Mouse (Mus musculus) heart, embryonic 15.5 days (tissue): ENCODE results near the gene Pak3. TPM values are rescaled to one million over a fixed set of nuclear protein-coding genes. Genes with fewer than 3 reads are reported as not detected.

ENCODE experiments used
- ATAC-seq: fragments of 200-750 bp; cut with Nextera tagmentation; replicated peaks from 2 replicates; pipeline ENCODE4 v1.8.0; 2017; ENCODE audit warnings: low read depth, moderate TSS enrichment; ENCODE audit not compliant: insufficient number of reproducible peaks, insufficient read depth, low FRiP score
- H3K27ac ChIP-seq: fragments of 300-500 bp; sonication (generic); 2 replicates; pipeline ENCODE4 v1.5.1; 2015; ENCODE audit warnings: mild to moderate bottlenecking, inconsistent platforms
- H3K27me3 ChIP-seq: fragments of 300-500 bp; sonication (generic); 2 replicates; pipeline ENCODE4 v1.6.1; 2015; ENCODE audit warnings: inconsistent platforms
- H3K36me3 ChIP-seq: fragments of 300-500 bp; sonication (generic); 2 replicates; pipeline ENCODE4 v1.6.1; 2015; ENCODE audit warnings: mild to moderate bottlenecking, inconsistent platforms
- H3K4me1 ChIP-seq: fragments of 300-500 bp; sonication (generic); replicated peaks from 2 replicates; pipeline ENCODE4 v1.6.1; 2015; ENCODE audit warnings: inconsistent platforms
- H3K4me2 ChIP-seq: fragments of 300-500 bp; sonication (generic); 2 replicates; pipeline ENCODE4 v1.6.1; 2015; ENCODE audit warnings: inconsistent platforms, mild to moderate bottlenecking, moderate library complexity
- H3K4me3 ChIP-seq: fragments of 300-500 bp; sonication (generic); 2 replicates; pipeline ENCODE4 v1.5.1; 2015; ENCODE audit warnings: mild to moderate bottlenecking, inconsistent platforms
- H3K9ac ChIP-seq: fragments of 300-500 bp; sonication (generic); 2 replicates; pipeline ENCODE4 v1.6.1; 2015; ENCODE audit warnings: mild to moderate bottlenecking, inconsistent platforms
- H3K9me3 ChIP-seq: fragments of 300-500 bp; sonication (generic); replicated peaks from 2 replicates; pipeline ENCODE4 v1.6.1; 2016; ENCODE audit warnings: inconsistent platforms
- WGBS: fragments of 180-500 bp; shearing (Covaris S2); methylation state at CpG from one replicate; pipeline ENCODE4 v1.1.7; 2015; ENCODE audit warnings: mixed read lengths; 5-methylcytosine and 5-hydroxymethylcytosine counted together
- polyA plus RNA-seq: library from polyadenylated mRNA; unstranded; fragments of >200 nt; fragmentation: Nextera tagmentation; extraction: Ambion mirVana; gene quantifications from 2 replicates; pipeline ENCODE4 v1.2.1, GENCODE M21; 2015

The Pak3 gene
- polyA plus RNA-seq, 1 experiment from 2014 or later: 8.2 TPM

DNA sequence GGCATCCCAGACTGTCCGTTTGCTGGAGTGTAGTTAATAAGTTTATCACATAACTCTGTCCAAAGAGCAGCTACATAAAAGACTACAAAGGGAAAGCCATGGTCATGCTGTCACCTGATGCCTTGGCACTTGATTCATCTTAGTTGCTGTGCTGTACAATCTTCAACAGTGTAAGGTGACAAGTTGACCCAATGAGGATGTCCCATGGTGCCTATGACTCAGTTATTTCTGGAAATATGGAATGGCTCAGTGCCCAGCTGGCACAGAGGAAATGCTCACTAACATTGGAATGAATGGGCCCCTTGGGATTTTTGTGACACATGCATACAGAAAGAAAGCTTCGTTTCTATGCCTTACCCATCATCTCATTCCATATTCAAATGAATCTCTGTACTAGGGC is 55.3 kb downstream of the Pak3 start:
- peak; percentile 62; the same call in 1 of the 2 replicates for ATAC-seq

DNA sequence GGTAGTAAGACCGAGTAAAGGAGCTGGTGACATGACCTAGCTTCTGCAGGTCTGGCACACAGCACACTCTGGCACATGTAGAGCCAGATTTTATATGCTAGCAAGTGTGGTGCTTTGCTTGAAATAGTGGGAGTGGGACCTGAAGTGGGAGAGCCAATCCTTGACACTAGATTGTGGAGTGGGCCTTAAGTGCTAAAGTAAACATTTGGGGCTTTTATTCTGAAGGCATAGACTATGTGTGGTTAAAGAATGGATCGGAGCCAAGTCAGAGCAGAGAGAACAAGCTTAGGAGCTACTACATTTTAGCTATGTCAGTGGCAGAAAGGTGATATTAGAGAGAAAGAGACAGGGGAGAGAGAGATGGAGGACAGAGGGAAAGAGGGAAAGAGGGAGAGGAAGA is 61.5 kb downstream of the Pak3 start:
- Histone ChIP-seq H3K9ac (no peak overlapping the region), H3K27ac (no peak overlapping the region), H3K27me3 (no peaks in the 10 kb centered on the region), H3K4me3 (no peak overlapping the region), H3K36me3 (no peaks in the 10 kb centered on the region), H3K4me2 (no peak overlapping the region), H3K9me3 (no peaks in the 10 kb centered on the region), H3K4me1 (no peaks in the 10 kb centered on the region)
- no peak for ATAC-seq
- WGBS: 66% methylated on average over 2 of the region's 2 CpGs

More for the DNA sequence above, 55.3 kb downstream of the Pak3 start:
- Histone ChIP-seq H3K27me3 (no peaks in the 10 kb centered on the region), H3K9ac (no peak overlapping the region), H3K36me3 (no peaks in the 10 kb centered on the region), H3K4me2 (no peak overlapping the region), H3K9me3 (no peaks in the 10 kb centered on the region), H3K27ac (no peak overlapping the region), H3K4me1 (no peaks in the 10 kb centered on the region), H3K4me3 (no peak overlapping the region)
- 37% methylated on average over 2 of the region's 2 CpGs for WGBS

DNA sequence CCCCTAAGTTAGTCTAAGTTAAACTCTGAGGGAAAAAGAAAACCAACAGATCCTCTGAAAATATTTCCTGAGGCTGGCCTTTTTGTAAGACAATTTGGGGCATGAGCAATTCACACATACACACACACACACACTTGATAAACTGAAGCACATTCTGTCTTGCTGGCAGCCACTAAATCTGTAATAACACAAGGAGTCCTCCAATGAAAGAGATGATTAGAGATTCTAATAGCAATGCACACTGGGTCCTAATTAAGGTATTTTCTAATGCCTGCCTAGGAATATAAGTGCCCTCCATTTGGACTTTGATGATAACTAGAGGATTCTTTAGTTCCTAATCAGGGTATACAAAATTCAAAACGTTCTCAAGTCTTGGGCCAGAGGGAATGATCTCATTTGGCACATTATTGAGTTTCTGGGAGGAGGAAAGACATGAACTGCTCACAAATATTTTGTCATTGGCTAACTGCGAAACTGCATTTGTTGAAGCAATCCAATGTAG is 62.1 kb downstream of the Pak3 start:
- WGBS: 44% methylated on average over 2 of the region's 2 CpGs
- Histone ChIP-seq H3K27ac (no peak overlapping the region), H3K4me3 (no peak overlapping the region)

DNA sequence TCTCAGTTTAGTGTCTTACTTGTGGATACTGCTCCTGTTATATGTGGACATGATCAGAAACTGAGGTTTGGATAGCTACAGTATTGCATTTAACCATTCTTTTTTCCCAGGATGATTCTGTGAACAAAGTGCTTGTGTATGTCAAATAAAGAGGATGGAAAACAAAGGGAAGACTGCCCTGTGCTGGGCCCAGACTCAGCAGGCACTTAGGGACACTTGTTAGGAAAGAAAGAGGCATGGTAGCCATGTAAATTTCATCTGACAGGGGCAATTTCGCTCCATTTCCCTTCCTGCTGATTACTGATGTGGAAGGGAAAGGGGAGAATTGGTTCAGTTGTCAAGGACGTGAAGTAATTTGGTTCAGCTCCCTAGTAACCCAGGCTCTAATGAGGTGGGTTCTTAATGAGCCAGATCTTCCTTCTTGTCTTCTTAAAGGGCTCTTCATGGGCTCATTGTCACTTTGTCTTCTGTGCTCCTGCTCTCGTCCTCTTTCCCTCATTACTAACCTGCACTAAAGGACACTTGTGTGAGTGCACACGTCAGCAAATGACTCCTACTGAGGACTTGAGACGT is 88.6 kb downstream of the Pak3 start:
- WGBS: 55% methylated on average over 5 of the region's 5 CpGs

More for the DNA sequence above, 62.1 kb downstream of the Pak3 start:
- Histone ChIP-seq H3K36me3 (no peaks in the 10 kb centered on the region), H3K9ac (no peak overlapping the region), H3K9me3 (no peaks in the 10 kb centered on the region), H3K4me1 (no peaks in the 10 kb centered on the region), H3K27me3 (no peaks in the 10 kb centered on the region), H3K4me2 (no peak overlapping the region)
- ATAC-seq: no peak

DNA sequence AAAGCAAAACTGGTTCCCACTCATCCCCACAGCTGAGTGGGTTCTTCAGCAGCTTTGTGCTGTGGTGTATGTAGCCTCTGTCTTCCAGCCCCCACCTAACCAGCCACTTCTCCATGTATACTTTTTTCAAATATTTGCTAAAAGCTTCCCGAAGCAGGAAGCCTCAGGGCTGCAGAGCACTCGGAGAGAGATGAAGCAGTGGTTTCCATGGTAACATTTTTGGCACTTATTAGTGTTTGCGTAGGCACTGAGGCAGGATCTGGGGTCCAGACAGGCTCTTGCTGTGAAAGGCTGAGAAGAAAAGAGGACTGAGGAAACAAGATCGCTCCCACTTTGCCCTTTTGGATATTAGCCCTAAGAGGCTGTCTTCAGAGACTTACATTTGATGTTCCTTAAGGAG is 100.3 kb downstream of the Pak3 start:
- no peaks in the 10 kb centered on the region for H3K4me1 ChIP-seq
- WGBS: 48% methylated on average over 4 of the region's 4 CpGs
- H3K4me3 ChIP-seq: no peak overlapping the region
- no peak for ATAC-seq
- no peak overlapping the region for H3K27ac ChIP-seq
- H3K36me3 ChIP-seq: no peaks in the 10 kb centered on the region
- no peak overlapping the region for H3K4me2 ChIP-seq
- H3K9me3 ChIP-seq: no peaks in the 10 kb centered on the region
- H3K27me3 ChIP-seq: no peaks in the 10 kb centered on the region
- no peak overlapping the region for H3K9ac ChIP-seq

More for the DNA sequence above, 88.6 kb downstream of the Pak3 start:
- no peaks in the 10 kb centered on the region for H3K27me3 ChIP-seq
- H3K9ac ChIP-seq: no peak overlapping the region
- no peaks in the 10 kb centered on the region for H3K9me3 ChIP-seq
- H3K4me2 ChIP-seq: no peak overlapping the region
- no peaks in the 10 kb centered on the region for H3K36me3 ChIP-seq
- H3K4me1 ChIP-seq: no peaks in the 10 kb centered on the region
- H3K4me3 ChIP-seq: no peak overlapping the region
- no peak overlapping the region for H3K27ac ChIP-seq
- no peak for ATAC-seq

DNA sequence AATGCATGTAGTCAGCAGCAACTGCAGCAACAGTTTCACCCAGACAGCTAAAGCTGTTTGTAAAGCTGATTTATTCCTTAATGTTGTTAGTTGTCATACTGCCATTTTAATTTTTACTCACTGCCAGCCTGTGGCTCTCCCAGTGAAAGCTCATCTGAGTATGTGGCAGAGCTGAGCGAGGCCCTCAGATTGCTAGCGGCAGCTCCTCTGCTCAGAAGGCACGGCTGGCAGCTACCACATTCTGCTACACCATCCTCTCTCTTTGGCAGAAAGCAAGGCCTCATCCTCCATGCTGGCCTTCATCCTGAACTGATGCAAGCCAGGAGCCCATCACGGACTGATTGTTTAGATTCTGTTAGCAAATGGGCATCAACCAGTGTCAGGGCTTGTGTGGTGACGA is 109.4 kb downstream of the Pak3 start:
- Histone ChIP-seq H3K9me3 (no peaks in the 10 kb centered on the region), H3K27me3 (no peaks in the 10 kb centered on the region), H3K36me3 (no peaks in the 10 kb centered on the region), H3K4me1 (no peaks in the 10 kb centered on the region), H3K4me2 (no peak overlapping the region), H3K9ac (no peak overlapping the region), H3K4me3 (no peak overlapping the region), H3K27ac (no peak overlapping the region)
- 77% methylated on average over 5 of the region's 5 CpGs for WGBS
- ATAC-seq: no peak

DNA sequence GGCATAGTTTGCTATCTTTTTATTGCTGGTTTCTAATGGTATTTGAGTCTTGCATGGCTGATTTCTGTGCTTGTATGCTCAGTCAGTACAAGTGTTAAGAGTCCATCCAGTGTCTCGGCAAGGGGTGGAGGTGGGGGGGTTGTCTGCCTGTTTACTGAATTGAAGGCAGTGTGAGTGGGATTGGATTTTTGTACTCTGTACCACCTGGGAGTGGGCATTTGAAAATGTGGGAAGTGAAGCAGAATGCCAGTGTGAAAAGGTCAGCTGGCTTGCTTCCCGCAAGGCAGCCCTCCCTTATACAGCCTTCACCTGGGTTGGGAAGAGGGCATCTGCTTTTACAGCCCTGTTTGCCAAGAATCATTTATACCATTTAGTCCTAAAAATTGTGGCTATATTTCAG is 125.5 kb downstream of the Pak3 start:
- no peak overlapping the region for H3K27ac ChIP-seq
- H3K9me3 ChIP-seq: no peaks in the 10 kb centered on the region
- no peaks in the 10 kb centered on the region for H3K4me1 ChIP-seq
- no peak for ATAC-seq
- no peaks in the 10 kb centered on the region for H3K27me3 ChIP-seq
- no peaks in the 10 kb centered on the region for H3K36me3 ChIP-seq
- H3K9ac ChIP-seq: no peak overlapping the region
- H3K4me3 ChIP-seq: no peak overlapping the region
- H3K4me2 ChIP-seq: no peak overlapping the region
- 84% methylated on average over 2 of the region's 2 CpGs for WGBS

DNA sequence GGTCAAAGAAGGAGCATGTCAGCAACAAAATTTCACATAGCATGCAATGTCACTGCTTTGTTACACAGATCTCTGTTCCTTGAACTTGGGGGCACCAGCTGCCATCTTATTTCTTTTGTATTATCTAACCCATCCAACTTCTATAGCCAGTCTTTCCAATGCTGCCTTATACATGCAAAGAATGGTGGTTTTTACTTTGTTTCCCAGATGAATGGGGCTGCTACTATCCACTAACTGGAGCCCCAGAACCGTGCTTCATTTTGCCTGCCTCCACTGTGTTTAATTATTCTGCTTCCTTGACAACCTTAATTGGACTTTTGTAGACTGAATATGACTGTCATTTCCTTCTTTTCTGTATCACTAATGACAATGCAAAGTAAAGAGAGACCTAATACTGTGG is 126.4 kb downstream of the Pak3 start:
- no peaks in the 10 kb centered on the region for H3K4me1 ChIP-seq
- H3K27me3 ChIP-seq: no peaks in the 10 kb centered on the region
- no peaks in the 10 kb centered on the region for H3K36me3 ChIP-seq
- H3K27ac ChIP-seq: no peak overlapping the region
- 54% methylated on average over 1 of the region's 1 CpGs for WGBS
- no peak overlapping the region for H3K4me3 ChIP-seq
- no peak for ATAC-seq
- no peak overlapping the region for H3K9ac ChIP-seq
- H3K9me3 ChIP-seq: no peaks in the 10 kb centered on the region
- no peak overlapping the region for H3K4me2 ChIP-seq

DNA sequence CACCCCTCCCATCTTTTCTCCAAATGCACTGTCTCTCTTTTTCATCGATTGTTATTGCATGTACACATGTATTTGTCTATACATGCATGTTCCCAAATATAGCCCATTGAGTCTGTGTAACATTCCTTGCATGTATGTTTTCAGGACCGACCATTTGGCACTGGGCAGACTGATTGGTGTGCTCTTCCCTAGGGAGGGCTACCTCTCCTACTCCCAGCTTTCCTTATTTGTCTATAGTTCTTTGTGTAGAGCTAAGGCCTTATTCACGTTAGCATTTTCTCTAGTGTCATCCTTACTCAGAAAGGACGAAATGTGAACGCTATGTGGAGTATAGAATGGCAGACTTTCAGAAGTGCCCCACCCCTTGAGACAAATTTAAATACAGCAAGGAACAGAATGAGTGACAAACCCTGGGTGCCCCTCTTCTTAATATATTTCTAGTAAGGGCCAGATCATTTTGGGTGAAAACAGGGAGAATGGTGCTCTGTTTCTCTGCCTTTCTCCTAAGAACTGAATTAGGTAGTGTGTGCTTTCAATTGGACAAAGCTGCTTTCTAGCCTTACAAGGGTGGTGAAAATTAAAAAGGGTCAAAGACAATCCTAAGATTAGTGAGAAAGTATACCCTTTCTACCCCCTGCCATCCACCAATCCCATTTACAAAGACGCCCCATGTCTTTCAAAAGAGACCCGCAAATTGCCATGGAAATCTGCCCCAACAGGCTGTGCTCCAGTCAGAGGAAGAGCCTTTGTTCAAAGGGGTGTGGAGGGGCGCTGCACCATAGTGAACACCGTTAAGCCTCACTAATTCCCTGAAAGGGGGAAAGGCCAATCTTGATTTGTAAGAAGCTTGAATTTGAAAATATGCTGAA is 136.2 kb downstream of the Pak3 start:
- Histone ChIP-seq H3K9me3 (no peaks in the 10 kb centered on the region), H3K4me3 (no peak overlapping the region), H3K4me2 (no peak overlapping the region), H3K27me3 (no peaks in the 10 kb centered on the region), H3K4me1 (no peaks in the 10 kb centered on the region), H3K36me3 (no peaks in the 10 kb centered on the region), H3K27ac (no peak overlapping the region), H3K9ac (no peak overlapping the region)
- ATAC-seq: no peak
- 41% methylated on average over 9 of the region's 9 CpGs for WGBS

DNA sequence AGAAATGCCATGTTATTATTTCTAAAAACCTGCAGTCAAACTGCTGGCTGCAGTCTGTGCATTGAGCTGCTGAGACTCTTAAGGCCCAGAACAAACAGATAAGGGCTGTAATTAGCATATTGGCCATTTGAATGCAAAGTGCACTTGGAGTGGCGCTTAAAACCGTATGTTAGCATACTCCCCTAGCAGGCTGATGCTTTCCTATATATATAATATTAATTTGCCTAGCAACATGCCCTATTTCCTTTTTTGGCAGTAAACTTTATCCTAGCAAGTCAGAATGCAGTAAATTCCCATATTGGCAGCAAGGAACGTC is 136.7 kb downstream of the Pak3 start:
- Histone ChIP-seq H3K27ac (no peak overlapping the region), H3K9me3 (no peaks in the 10 kb centered on the region), H3K36me3 (no peaks in the 10 kb centered on the region), H3K9ac (no peak overlapping the region), H3K4me1 (no peaks in the 10 kb centered on the region), H3K27me3 (no peaks in the 10 kb centered on the region), H3K4me3 (no peak overlapping the region), H3K4me2 (no peak overlapping the region)
- ATAC-seq: no peak
- WGBS: 24% methylated on average over 3 of the region's 3 CpGs

DNA sequence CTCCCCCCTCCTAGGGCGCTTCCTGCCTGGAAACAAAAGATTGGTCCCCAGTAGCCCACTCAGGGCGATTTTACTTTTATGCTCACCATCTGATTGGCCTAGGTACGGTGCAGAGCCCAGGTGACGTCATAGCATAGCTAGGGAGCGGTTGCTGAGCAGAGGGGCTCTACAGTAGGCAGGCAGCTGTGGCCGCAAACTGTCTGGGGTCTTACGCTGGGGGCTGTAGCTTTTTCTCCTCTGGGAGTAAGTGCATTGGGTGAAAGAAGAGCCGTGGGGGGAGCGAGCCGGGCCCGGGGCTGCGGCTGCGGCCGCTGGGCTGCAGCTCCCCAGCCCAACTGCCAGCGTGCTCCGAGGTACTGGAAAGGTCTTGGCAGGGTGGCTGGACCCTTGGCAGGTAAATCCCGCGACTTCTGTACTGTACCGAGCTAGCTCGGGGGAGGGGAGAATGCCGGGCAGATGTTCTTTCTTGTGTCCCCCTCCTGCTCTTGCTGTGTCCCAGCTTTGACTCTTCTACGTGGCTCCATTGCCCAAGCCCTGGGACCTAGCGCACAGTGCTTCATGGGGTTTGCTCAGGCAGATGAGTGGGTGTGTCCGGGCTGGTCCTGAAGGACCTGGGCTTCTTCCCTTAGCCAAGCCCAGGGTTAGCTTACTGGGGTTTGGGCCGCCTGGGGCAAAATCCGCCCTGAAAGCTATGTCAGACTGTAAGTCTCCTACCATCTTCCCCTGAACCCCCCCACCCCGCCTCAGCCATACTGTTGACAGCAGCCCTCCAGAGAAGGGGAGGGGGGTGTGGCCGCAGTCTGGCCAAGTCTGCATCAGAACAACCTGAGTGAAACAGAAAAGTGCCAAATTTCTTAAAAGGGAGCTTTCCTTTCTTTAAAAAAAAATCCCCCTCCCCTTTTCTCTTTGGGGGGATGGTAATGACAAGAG is 146.1 kb downstream of the Pak3 start:
- peak; percentile 89 for ATAC-seq
- Histone ChIP-seq H3K27ac (no peak overlapping the region), H3K27me3 (no peaks in the 10 kb centered on the region), H3K4me1 (no peaks in the 10 kb centered on the region), H3K4me3 (peak overlapping the region; percentile 58), H3K9me3 (no peaks in the 10 kb centered on the region), H3K9ac (peak overlapping the region; percentile 40; the same call in 1 of the 2 replicates), H3K36me3 (no peaks in the 10 kb centered on the region), H3K4me2 (peak overlapping the region; percentile 73)
- 17% methylated on average over 23 of the region's 28 CpGs for WGBS
